Mouse (Mus musculus): ENCODE data around the gene H2-Q6.
"Not testable (repeated sequence)": the region's sequence is repeated elsewhere in the genome, so short reads cannot be mapped to it uniquely, and the experiment has no call there.

H2-Q6 gene

DNA sequence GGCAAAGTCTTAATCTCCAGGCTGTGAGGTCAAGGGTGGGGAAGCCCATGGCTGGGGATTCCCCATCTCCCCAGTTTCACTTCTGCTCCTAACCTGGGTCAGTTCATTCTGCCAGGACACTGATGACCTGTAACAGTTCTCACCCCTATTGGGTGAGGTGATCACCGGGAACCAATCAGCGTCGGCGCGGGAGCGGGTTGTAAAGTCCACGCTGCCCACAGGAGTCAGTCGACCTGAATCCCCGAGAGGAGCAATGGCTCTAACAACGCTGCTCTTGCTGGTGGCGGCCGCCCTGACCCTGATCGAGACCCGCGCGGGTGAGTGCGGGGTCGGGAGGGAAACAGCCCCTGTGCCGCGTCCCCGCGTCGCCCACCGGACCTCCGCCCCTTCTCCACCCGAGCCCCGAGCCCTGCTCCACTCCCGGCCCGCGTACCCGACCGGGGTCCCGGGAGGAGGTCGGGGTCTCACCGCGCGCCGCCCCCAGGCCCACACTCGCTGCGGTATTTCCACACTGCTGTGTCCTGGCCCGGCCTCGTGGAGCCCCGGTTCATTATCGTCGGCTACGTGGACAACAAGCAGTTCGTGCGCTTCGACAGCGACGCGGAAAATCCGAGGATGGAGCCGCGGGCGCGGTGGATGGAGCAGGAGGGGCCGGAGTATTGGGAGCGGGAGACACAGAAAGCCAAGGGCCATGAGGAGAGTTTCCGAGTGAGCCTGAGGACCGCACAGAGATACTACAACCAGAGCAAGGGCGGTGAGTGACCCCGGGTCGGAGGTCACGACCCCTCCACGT lies at the start of gene H2-Q6:
H2-Q6 (plus strand) TSS at position 227 of the 793 bp plus-strand sequence.
- DNase-seq (ENCODE audit: low read depth, low spot score): peak; percentile 39

DNA sequence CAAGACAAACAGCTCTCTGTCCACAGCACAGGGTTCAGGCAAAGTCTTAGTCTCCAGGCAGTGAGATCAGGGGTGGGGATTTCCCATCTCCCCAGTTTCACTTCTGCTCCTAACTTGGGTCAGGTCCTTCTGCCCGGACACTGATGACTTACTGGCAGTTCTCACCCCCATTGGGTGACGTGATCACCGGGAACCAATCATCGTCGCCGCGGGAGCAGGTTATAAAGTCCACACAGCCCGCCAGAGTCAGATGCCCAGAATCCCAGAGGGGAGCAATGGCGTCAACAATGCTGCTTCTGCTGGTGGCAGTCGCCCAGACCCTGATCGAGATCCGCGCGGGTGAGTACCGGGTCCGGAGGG lies 45.3 kb upstream of the H2-Q6 start, which contains the start of gene H2-Q4:
H2-Q4 (plus strand) TSS at position 249 of the 360 bp plus-strand sequence.
- DNase-seq (ENCODE audit: low read depth, low spot score): peak; percentile 78

DNA sequence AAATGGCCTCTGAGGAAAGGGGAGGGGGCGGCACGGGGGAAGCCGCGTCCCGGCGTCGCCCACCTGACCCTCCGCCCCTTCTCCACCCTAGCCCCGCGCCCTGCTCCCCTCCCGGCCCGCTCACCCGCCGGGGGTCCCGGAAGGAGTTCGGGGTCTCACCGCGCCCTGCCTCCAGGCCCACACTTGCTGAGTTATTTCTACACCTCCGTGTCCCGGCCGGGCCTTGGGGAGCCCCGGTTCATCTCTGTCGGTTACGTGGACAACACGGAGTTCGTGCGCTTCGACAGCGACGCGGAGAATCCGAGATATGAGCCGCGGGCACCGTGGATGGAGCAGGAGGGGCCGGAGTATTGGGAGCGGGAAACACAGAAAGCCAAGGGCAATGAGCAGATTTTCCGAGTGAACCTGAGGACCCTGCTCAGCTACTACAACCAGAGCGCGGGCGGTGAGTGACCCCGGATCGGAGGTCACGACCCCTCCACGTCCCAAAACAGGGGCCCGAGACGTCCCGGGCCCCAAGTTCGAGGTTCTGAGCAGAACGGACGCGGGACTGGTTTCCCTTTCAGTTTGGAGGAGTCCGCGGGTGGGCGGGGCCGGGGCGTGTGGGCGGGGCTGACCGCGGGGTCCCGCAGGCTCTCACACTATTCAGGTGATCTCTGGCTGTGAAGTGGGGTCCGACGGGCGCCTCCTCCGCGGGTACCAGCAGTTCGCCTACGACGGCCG lies 44.8 kb upstream of the H2-Q6 start:
- DNase-seq (ENCODE audit: low read depth, low spot score): no peak

DNA sequence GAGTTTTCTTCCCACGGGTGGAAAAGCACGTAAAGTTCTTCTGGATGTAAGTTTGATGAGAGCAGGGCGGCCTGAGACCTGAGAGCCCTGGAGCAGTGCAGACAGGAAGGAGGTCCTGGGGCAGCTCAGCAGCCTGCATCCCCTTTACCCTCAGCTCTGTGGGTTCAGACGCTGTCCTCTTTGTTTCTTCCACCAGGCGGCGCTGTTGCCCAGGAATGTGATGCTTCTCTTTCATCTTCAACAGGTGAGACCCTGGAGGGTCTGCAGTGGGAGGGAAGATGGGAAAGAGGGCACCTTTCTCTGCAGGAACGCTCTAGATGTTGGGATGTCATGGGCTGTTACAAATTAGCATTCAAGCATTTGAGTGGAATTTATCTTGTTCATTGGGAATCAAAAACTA lies 34.9 kb upstream of the H2-Q6 start:
- DNase-seq (ENCODE audit: low read depth, low spot score): peak; percentile 20

DNA sequence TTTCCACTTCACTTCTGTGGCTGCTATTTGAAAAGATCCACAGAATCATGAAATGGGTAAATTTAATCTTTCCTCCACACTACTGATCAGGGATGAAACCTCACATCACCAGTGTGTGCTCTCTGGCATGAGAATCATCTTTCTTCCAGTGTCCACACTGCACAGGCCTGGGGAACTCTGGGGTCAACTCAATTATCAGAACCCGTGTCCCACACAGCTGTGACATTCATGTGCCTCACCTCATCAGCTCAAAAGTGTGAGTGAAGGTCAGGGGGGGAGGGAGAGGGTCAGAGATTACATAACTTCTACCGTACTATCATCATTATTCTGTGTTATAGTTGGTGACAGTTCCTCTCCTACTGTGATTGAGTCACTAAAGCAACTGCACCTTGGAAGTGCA lies 32.0 kb upstream of the H2-Q6 start:
- DNase-seq (ENCODE audit: low read depth, low spot score): not testable (repeated sequence)

DNA sequence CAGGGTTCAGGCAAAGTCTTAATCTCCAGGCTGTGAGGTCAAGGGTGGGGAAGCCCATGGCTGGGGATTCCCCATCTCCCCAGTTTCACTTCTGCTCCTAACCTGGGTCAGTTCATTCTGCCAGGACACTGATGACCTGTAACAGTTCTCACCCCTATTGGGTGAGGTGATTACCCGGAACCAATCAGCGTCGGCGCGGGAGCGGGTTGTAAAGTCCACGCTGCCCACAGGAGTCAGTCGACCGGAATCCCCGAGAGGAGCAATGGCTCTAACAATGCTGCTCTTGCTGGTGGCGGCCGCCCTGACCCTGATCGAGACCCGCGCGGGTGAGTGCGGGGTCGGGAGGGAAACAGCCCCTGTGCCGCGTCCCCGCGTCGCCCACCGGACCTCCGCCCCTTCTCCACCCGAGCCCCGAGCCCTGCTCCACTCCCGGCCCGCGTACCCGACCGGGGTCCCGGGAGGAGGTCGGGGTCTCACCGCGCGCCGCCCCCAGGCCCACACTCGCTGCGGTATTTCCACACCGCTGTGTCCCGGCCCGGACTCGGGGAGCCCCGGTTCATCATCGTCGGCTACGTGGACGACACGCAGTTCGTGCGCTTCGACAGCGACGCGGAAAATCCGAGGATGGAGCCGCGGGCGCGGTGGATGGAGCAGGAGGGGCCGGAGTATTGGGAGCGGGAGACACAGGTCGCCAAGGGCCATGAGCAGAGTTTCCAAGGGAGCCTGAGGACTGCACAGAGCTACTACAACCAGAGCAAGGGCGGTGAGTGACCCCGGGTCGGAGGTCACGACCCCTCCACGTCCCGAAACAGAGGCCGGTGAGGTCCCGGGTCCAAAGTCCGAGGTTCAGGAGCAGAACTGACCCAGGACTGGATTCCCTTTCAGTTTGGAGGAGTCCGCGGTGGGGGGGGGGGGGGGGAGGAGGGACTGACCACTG lies 30.5 kb upstream of the H2-Q6 start:
- not testable (repeated sequence) for DNase-seq (ENCODE audit: low read depth, low spot score)

DNA sequence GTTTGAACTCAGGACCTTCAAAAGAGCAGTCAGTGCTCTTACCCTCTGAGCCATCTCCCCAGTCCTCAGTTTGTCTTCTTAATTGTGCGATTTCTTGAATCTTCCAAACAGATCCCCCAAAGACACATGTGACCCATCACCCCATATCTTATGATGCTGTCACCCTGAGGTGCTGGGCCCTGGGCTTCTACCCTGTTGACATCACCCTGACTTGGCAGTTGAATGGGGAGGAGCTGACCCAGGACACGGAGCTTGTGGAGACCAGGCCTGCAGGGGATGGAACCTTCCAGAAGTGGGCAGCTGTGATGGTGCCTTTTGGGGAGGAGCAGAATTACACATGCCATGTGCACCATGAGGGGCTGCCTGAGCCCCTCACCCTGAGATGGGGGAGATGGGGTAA lies 27.7 kb upstream of the H2-Q6 start:
- not testable (repeated sequence) for DNase-seq (ENCODE audit: low read depth, low spot score)

DNA sequence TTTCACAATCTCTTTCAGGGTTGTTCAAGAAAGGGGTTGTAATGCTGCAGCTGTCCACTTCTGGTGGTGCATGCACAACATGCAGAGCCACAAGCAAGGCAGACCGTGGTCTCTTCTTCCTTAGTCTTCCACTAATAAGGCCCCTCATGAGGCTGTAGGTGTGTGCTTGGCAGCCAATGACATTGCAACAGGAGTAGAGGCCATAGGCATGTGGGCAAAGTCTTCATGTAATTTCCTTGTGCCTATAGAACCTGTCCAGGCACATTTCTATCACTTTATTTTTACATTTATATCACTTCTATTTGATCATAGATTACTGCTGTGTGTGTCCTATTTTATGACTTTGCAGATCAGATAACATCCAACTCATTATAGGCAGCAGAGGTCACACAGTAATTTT lies 11.6 kb upstream of the H2-Q6 start:
- DNase-seq (ENCODE audit: low read depth, low spot score): not testable (repeated sequence)

DNA sequence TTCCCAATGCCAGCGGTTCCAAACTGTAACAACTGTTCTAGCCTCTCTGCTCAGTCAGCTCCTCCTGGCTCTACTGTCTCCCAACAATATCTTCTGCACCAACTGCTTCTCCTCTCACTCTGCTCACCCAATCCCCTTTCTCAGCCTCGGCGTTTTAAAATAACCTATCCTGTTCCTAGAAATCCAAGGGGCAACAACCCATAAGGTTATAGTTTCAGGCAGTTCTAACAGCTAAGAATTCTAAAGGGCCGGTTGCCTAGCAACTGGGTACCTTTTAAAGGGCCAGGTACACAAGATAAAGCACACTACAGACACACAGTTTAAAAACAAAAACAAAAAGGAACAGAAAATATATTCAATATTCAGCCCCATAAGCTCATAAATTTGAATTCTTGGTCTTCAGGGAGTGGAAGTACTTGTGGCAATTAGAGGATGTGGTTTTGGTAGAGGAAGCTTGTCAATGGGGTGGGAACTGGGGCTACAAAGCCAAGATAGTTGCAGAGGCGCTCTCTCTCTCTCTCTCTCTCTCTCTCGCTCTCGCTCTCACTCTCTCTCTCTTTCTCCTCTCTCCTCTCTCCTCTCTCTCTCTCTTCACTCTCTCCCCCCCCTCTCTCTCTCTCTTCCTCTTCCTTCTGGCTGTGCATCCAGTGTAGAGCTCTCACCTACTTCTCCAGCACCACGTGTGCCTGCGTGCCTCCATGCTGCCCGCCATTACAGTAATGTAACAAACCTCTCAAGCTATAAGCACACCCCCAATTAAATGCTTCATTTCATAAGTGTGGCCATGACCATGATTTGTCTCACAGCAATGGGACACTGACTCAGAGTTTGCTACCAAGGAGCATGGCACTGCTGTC lies 9.1 kb upstream of the H2-Q6 start:
- not testable (repeated sequence) for DNase-seq (ENCODE audit: low read depth, low spot score)

DNA sequence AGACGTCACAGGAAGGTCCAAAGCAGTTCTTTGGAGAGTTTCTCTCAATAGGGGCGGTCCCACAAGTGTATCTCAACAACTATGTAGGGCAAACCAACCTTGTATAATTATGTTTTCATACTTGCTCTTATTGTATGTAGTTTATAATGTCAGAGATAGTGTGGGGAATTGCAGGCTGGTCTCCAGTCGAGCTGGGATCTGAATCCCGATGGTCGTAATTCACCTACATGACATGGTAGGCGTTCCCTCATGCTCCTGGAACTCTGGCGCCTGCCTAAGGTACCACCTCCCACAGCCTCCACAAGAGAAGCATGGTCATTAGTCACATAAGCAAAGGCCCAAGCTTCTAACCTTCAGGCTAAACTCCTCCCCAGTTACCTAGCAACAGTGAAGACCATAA lies 5.9 kb upstream of the H2-Q6 start:
- DNase-seq (ENCODE audit: low read depth, low spot score): no peak

DNA sequence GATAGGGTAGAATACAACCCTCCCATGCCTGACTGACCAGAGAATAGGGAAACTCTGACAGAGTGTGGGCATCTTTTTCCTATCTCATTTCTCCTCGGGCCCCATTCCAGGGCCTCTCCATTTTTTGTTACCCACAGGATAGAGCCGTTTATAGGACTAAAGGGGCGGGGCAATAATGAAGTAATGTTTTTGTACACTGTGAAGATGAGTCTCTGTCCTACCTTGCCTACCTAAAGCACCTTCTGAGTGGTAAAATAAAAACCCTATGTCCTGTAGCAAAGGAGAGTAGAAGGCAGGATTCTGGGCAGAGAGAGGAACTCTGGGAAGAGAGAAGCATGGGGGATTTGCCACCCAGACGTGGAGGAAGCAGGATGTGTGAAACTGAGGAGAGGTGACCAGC lies 5.1 kb upstream of the H2-Q6 start:
- DNase-seq (ENCODE audit: low read depth, low spot score): not testable (repeated sequence)

DNA sequence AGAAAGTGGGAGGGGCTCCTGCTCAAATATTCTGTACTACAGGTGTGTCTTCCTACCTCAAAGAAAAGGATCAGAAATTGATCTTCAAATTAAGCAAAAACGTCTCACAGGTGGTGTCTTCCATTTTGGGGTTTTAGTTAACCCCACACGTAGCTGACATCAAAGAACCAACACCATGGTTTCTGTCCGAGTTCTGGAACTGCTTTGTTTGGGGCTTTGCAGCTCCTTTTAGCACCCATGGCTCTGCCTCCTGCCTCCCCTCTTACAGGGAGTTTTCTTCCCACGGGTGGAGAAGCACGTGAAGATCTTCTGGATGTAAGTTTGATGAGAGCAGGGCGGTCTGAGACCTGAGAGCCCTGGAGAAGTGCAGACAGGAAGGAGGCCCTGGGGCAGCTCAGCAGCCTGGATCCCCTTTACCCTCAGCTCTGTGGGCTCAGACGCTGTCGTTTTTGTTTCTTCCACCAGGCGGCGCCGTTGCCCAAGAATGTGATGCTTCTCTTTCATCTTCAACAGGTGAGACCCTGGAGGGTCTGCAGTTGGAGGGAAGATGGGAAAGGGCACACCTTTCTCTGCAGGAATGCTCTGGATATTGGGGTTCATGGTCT lies 4.3 kb upstream of the H2-Q6 start:
- DNase-seq (ENCODE audit: low read depth, low spot score): not testable (repeated sequence)

DNA sequence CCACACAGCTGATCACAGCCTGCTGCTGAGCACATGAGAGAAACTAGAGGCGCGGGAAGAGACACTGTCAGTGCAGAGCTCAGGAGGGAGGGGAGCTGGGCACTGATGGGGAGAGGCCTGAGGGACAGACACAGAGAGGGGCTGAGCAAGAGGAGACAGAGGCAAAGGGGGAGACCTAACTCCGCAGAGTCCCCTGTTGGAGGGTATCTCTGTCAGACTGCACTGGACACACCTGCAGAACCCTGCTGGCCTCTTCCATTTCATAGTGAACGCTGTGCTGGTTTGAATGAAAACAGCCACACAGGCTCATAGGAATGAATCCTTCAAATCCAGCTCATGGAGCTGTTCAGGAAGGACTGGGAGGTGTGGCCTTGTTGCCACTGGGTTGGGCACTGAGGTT lies 3.3 kb upstream of the H2-Q6 start:
- not testable (repeated sequence) for DNase-seq (ENCODE audit: low read depth, low spot score)

DNA sequence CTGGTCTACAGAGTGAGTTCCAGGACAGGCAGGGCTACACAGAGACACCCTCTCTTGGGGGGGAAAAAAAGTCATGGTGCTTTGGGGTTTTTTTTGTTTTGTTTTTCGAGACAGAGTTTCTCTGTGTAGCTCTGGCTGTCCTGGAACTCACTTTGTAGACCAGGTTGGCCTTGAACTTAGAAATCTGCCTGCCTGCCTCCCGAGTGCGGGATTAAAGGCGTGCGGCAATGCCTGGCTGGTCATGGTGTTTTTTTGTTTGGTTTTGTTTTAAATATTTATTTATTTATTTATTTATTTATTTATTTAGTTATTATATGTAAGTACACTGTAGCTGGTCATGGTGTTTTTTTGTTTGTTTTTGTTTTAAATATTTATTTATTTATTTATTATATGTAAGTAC lies 2.3 kb upstream of the H2-Q6 start:
- not testable (repeated sequence) for DNase-seq (ENCODE audit: low read depth, low spot score)

DNA sequence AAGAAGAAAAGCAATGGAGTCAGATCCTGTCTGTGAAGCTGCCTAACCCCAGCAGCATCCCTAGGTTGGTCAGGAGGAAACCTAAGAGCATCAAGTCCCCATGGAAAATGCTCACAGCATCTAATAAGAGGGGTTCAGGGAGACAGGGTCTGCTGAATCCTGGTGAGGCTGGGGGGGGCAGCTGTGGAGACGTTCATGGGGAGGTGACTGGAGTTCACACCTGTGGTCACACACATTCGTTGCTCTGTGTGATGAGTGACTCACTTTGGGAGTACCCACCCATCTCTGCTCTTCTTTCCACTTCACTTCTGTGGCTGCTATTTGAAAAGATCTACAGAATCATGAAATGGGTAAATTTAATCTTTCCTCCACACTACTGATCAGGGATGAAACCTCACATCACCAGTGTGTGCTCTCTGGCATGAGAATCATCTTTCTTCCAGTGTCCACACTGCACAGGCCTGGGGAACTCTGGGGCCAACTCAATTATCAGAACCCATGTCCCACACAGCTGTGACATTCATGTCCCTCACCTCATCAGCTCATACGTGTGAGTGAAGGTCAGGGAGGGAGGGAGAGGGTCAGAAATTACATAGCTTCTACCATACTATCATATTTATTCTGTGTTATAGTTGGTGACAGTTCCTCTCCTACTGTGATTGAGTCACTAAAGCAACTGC lies 1.4 kb upstream of the H2-Q6 start:
- not testable (repeated sequence) for DNase-seq (ENCODE audit: low read depth, low spot score)

DNA sequence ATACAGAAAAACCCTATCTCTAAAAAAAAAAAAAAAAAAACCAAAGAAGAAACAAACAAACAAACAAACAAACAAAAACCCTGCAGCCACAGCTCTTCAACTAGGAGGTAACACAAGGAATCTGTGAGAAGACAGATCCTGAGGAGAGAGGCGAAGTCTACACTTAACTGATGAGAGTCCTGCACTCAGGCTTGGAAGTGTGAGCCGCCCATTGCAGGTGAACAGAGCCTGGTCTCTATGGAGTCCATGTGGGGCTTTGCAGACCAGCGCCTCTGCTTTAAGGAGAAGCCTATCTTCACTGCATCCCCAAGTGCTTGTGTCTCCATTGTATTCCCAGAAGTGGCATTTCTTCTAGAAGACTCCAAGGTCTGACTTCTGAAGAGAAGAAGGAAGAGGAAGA lies 544 bp upstream of the H2-Q6 start:
- not testable (repeated sequence) for DNase-seq (ENCODE audit: low read depth, low spot score)

DNA sequence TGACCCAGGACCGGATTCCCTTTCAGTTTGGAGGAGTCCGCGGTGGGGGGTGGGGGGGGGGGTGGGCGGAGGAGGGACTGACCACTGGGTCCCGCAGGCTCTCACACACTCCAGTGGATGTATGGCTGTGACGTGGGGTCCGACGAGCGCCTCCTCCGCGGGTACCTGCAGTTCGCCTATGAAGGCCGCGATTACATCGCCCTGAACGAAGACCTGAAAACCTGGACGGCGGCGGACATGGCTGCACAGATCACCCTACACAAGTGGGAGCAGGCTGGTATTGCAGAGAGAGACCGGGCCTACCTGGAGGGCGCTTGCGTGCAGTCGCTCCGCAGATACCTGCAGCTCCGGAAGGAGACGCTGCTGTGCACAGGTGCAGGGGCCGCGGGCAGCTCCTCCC lies 824 bp downstream of the H2-Q6 start:
- DNase-seq (ENCODE audit: low read depth, low spot score): not testable (repeated sequence)

DNA sequence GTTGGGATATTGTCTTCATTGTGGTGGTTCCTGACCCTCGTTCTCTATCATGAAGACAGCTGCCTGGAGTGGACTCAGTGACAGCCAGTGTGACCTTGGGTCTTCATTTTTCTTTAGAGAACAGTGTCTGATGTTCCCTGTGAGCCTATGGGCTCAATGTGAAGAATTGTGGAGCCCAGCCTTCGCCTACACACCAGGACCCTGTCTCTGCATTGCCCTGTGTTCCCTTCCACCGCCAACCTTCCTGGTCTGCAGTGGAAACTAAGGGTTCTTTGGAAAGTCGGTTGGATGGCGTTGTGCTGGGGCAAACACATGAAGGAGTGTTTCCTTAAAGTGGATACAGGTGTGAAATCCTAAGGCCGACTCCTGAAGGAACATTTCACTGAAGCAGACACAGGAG lies 4.2 kb downstream of the H2-Q6 start:
- DNase-seq (ENCODE audit: low read depth, low spot score): not testable (repeated sequence)

DNA sequence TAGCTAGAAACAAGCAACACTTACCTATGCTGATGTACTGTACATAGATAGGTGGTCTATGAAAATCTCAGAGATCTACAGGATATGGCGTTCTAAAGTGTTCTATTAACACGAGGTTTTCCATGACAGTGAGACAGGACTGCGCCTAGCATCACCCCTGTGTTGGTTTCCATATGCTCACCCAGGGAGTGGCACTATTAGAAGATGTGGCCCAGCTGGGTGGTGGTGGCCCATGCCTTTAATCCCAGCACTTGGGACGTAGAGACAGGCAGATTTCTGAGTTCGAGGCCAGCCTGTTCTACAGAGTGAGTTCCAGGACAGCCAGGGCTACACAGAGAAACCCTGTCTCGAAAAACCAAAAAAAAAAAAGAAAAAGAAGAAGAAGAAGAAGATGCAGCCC lies 6.0 kb downstream of the H2-Q6 start:
- DNase-seq (ENCODE audit: low read depth, low spot score): not testable (repeated sequence)

DNA sequence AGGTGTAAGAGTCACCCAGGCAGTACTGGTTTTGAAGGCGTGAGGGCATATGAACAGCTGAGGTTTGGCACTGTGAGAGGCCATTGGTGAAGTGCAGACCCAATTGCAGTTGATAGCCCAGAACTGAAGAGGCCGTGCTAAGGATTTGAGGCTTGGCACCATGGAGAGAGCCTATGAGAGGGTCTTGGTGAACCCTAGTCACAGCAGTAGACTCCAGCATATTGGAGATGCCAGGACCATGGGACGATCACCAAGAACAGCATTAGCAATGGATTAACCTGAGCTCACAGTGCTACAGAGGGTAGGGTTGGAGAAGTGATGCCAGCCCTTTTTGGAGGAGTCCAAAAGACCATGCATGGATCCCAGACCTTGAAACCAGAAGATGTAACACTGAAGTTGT lies 7.5 kb downstream of the H2-Q6 start:
- not testable (repeated sequence) for DNase-seq (ENCODE audit: low read depth, low spot score)
